Mouse (Mus musculus) CH12.LX (cell line): ENCODE data around the gene Tsen2.

Experiments used
- CHD2 ChIP-seq: IDR thresholded peaks from 2 replicates; pipeline ENCODE4 v1.6.1; 2011; ENCODE audit warnings: low read length, improper control_type of control experiment
- CTCF ChIP-seq, 2 experiments: IDR thresholded peaks in 1 of 2; conservative IDR thresholded peaks in 1 of 2; 2 replicates each; pipeline ENCODE4 v1.5.1; 2011 to 2012; ENCODE audit warnings: low read depth in 2 of 2, low read length in 2 of 2, improper control_type of control experiment in 1 of 2, inconsistent platforms in 1 of 2, mild to moderate bottlenecking in 1 of 2, moderate library complexity in 1 of 2
- E2F4 ChIP-seq: IDR thresholded peaks from 2 replicates; pipeline ENCODE4 v1.6.1; 2011; ENCODE audit warnings: low read depth, low read length, improper control_type of control experiment; ENCODE audit not compliant: insufficient replicate concordance
- EP300 ChIP-seq: IDR thresholded peaks from 2 replicates; pipeline ENCODE4 v1.6.1; 2011; ENCODE audit warnings: low read length, improper control_type of control experiment
- ETS1 ChIP-seq: conservative IDR thresholded peaks from 2 replicates; pipeline ENCODE4 v1.6.1; 2012; ENCODE audit warnings: low read depth, mild to moderate bottlenecking, inconsistent platforms, low read length, improper control_type of control experiment, moderate library complexity
- MAFK ChIP-seq: IDR thresholded peaks from 2 replicates; pipeline ENCODE4 v1.6.1; 2011; ENCODE audit warnings: low read length, improper control_type of control experiment; ENCODE audit not compliant: insufficient replicate concordance
- MAX ChIP-seq: IDR thresholded peaks from 2 replicates; pipeline ENCODE4 v1.6.1; 2011; ENCODE audit warnings: low read length, improper control_type of control experiment
- MAZ ChIP-seq: IDR thresholded peaks from 2 replicates; pipeline ENCODE4 v1.6.1; 2012; ENCODE audit warnings: low read depth, mild to moderate bottlenecking, inconsistent platforms, low read length, improper control_type of control experiment, moderate library complexity
- NELFE ChIP-seq: IDR thresholded peaks from 2 replicates; pipeline ENCODE4 v1.6.1; 2011; ENCODE audit warnings: low read depth, low read length, improper control_type of control experiment
- POLR2A ChIP-seq: IDR thresholded peaks from 2 replicates; pipeline ENCODE4 v1.6.1; 2011; ENCODE audit warnings: low read depth, mild to moderate bottlenecking, improper control_type of control experiment, low read length
- RAD21 ChIP-seq: IDR thresholded peaks from 2 replicates; pipeline ENCODE4 v1.6.1; 2011; ENCODE audit warnings: low read depth, mild to moderate bottlenecking, low read length, improper control_type of control experiment, moderate library complexity
- UBTF ChIP-seq: IDR thresholded peaks from 2 replicates; pipeline ENCODE4 v1.6.1; 2012; ENCODE audit warnings: low read depth, mild to moderate bottlenecking, inconsistent platforms, low read length, improper control_type of control experiment, moderate library complexity
- ZKSCAN1 ChIP-seq: IDR thresholded peaks from 2 replicates; pipeline ENCODE4 v1.6.1; 2012; ENCODE audit warnings: low read depth, inconsistent platforms, low read length, improper control_type of control experiment, borderline replicate concordance

GRCm38 (mm10) chr6:115536169-115536568 lies 8.3 kb upstream of the Tsen2 start:
- TF ChIP-seq NELFE (no peak), EP300 (no peak), CTCF (conservative IDR thresholded peaks at IDR 0.05 in 1 of 2, IDR thresholded peaks at IDR 0.05 in 1 of 2; ENCODE audit: low read depth in 2 of 2, low read length in 2 of 2) (no peak), MAFK (no peak), POLR2A (no peak), CHD2 (no peak), E2F4 (no peak), UBTF (no peak), ETS1 (no peak), ZKSCAN1 (no peak), MAZ (no peak), RAD21 (no peak), MAX (no peak)
